Mouse (Mus musculus): ENCODE measurements around the gene Vmn1r163.
"Not testable (repeated sequence)": the region's sequence is repeated elsewhere in the genome, so short reads cannot be mapped to it uniquely, and the experiment has no call there.

Vmn1r163 gene

GRCm38 (mm10) chr7:23055240-23055639 is at the start of gene Vmn1r163:
Gene Vmn1r163, plus strand, starts transcription at chr7:23055540.
- DNase-seq, result not testable (repeated sequence)

- DNase-seq, result not testable (repeated sequence)
Measured at GRCm38 (mm10) chr7:23019823-23020222, 35.5 kb upstream of the Vmn1r163 start, which contains the start of gene Gm4216. Gene Gm4216, minus strand, starts transcription at chr7:23019923.

GRCm38 (mm10) chr7:23067356-23067755 is 12.0 kb downstream of the Vmn1r163 start, which contains the start of gene Gm8720:
Gene Gm8720, minus strand, starts transcription at chr7:23067456.
- not testable (repeated sequence) for DNase-seq
